ENCODE assay signal across 10 mouse cellular contexts in genomic region chr2:64074602-64075389, GRCm38 (mm10). TPM values are rescaled to one million over a fixed set of nuclear protein-coding genes. Genes with fewer than 3 reads are reported as not detected.
DNase-seq lines count a peak whose midpoint lies in the region; ATAC-seq lines count a peak whose summit lies in the region.
"Had no signal": no experiment of that assay in that cellular context is flagged by ENCODE, and none has a peak within 500 bp of the region (broad histone marks: within the 10 kb centered on the region; RNA-seq: fewer than 3 reads in every experiment).

No protein-coding gene starts in this region.

- peak; percentile 65 for ATAC-seq in frontal cortex, adult (ENCODE audit: low TSS enrichment)
- peak; percentile 58; the same call in 1 of the 2 replicates for ATAC-seq in lung, embryonic 16.5 days (ENCODE audit: low read depth)
- ATAC-seq in stomach, embryonic 15.5 days (ENCODE audit: insufficient read depth, low FRiP score, low read depth), result no peak

- peak overlapping the region; percentile 55 for H3K4me2 ChIP-seq in lung, embryonic 16.5 days (ENCODE audit: low read depth, low read length)
- peak overlapping the region; percentile 35 for H3K4me2 ChIP-seq in stomach, embryonic 15.5 days

- no peak overlapping the region for H3K27ac ChIP-seq in lung, embryonic 16.5 days (ENCODE audit: low read length)
- H3K27ac ChIP-seq in limb, embryonic 10.5 days, result peak overlapping the region; percentile 68
- H3K27ac ChIP-seq in stomach, embryonic 15.5 days, result no peak overlapping the region

- 30% methylated on average over 17 of the region's 17 CpGs for WGBS in lung, embryonic 16.5 days
- WGBS in limb, embryonic 10.5 days, result 33% methylated on average over 17 of the region's 17 CpGs
- WGBS in stomach, embryonic 15.5 days, result 39% methylated on average over 17 of the region's 17 CpGs

- H3K9me3 ChIP-seq in lung, embryonic 16.5 days (ENCODE audit: control insufficient read depth, low read length), result no peaks in the 10 kb centered on the region
- no peaks in the 10 kb centered on the region for H3K9me3 ChIP-seq in limb, embryonic 10.5 days (replicated peaks)
- no peaks in the 10 kb centered on the region for H3K9me3 ChIP-seq in stomach, embryonic 15.5 days

- 0 out of 2 replicates have a peak overlapping the region, but pooled peaks have one; percentile 23 for H3K9ac ChIP-seq in lung, embryonic 16.5 days (ENCODE audit: low read length)
- H3K9ac ChIP-seq in stomach, embryonic 15.5 days, result no peak overlapping the region

- peak overlapping the region; percentile 19 for H3K4me3 ChIP-seq in lung, embryonic 16.5 days (ENCODE audit: low read length)
- H3K4me3 ChIP-seq in limb, embryonic 10.5 days, result peak overlapping the region; percentile 37
- no peak overlapping the region for H3K4me3 ChIP-seq in stomach, embryonic 15.5 days (replicated peaks)

- H3K36me3 ChIP-seq in lung, embryonic 16.5 days (ENCODE audit: control insufficient read depth, insufficient read depth, low read length), result no peaks in the 10 kb centered on the region
- H3K36me3 ChIP-seq in limb, embryonic 10.5 days, result no peaks in the 10 kb centered on the region
- H3K36me3 ChIP-seq in stomach, embryonic 15.5 days, result no peaks in the 10 kb centered on the region

- no peak for DNase-seq in frontal cortex, postnatal 25 days (ENCODE audit: low spot score in 2 of 2)
- DNase-seq in lung, adult 18-20 months, result no peak
- DNase-seq in limb, embryonic 10.5 days (ENCODE audit: low spot score), result no peak
- DNase-seq in adrenal gland, postnatal 10 days, result no peak
- no peak for DNase-seq in B cell, adult 2 months
- DNase-seq: cerebellum, adult 2 months had no signal

- peaks cover 21% of the 10 kb centered on the region; the same call in 1 of the 2 replicates for H3K4me1 ChIP-seq in lung, embryonic 16.5 days (replicated peaks; ENCODE audit: control insufficient read depth, insufficient read depth, low read length)
- peaks cover 78% of the 10 kb centered on the region for H3K4me1 ChIP-seq in limb, embryonic 10.5 days
- H3K4me1 ChIP-seq in stomach, embryonic 15.5 days, result peaks cover 16% of the 10 kb centered on the region

- H3K27me3 ChIP-seq in lung, embryonic 16.5 days (ENCODE audit: control insufficient read depth, insufficient read depth, low read depth, low read length), result no peaks in the 10 kb centered on the region
- no peaks in the 10 kb centered on the region for H3K27me3 ChIP-seq in limb, embryonic 10.5 days (ENCODE audit: low read depth, poor library complexity, severe bottlenecking)
- H3K27me3 ChIP-seq in stomach, embryonic 15.5 days (replicated peaks), result no peaks in the 10 kb centered on the region

RNA-seq across cellular contexts. Expression of gene Fign, which starts 23.0 kb away (rescaled TPM):
- polyA plus RNA-seq in lung, embryonic 16.5 days (2015; fragmentation: Nextera tagmentation; extraction: Ambion mirVana), result 4.6 and 5.2 TPM in 2 replicates
- polyA plus RNA-seq in limb, embryonic 10.5 days (2016; fragmentation: Nextera tagmentation; extraction: Ambion mirVana), result 16.6 and 20.4 TPM in 2 replicates
- 3.2 and 3.3 TPM in 2 replicates for polyA plus RNA-seq in stomach, embryonic 15.5 days (2015; fragmentation: Nextera tagmentation; extraction: Ambion mirVana)
- 1 to 10 TPM; 3.7 to 5.3 TPM for total RNA-seq in adrenal gland, postnatal 10 days (2021)
- total RNA-seq: granulocyte monocyte progenitor cell, adult 5-6 weeks had no signal
